Mouse (Mus musculus): ENCODE data around the gene Plekha6.
A peak's percentile ranks its signal among the peaks of the same experiment; 100 is the strongest.

DNA sequence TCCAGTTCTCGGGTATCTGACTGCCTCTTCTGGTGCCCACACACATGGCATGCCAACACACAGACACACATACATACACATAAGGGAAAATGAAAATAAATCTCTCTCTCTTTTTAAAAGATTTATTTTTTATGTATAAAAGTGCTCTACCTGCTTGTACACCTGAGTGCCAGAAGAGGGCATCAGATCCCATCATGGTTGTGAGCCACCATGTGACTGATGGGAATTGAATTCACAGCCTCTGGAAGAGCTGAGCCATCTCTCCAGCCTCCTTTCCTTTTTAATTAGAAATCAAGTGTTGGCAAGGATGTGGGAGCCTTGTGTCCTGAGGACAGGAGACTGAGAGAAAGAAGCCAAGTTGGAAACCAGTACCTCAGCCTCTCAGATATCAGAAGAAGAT is 153.1 kb downstream of the Plekha6 start:
- TF ChIP-seq CTCF (IDR thresholded peaks at IDR 0.05 in 2 of 3, conservative IDR thresholded peaks at IDR 0.05 in 1 of 3; ENCODE audit: control insufficient read depth in 1 of 3, insufficient read depth in 1 of 3, low read depth in 2 of 3, low read length in 3 of 3, poor library complexity in 1 of 3, severe bottlenecking in 1 of 3) (peak; percentile 33 to 59 (median 41); a peak in 5 of 6 replicates), POLR2A (IDR thresholded peaks at IDR 0.05; ENCODE audit: control insufficient read depth in 1 of 2, insufficient read depth in 1 of 2, low read depth in 1 of 2, low read length in 2 of 2, poor library complexity in 1 of 2) (no peak), ZNF384 (IDR thresholded peaks at IDR 0.05; ENCODE audit: low read depth, low read length) (no peak), CHD1 (IDR thresholded peaks at IDR 0.05; ENCODE audit: low read depth, low read length) (no peak), RAD21 (IDR thresholded peaks at IDR 0.05; ENCODE audit: low read depth, low read length) (peak; percentile 32), EP300 (IDR thresholded peaks at IDR 0.05; ENCODE audit: low read depth in 1 of 2, low read length in 2 of 2) (no peak), ZKSCAN1 (IDR thresholded peaks at IDR 0.05; ENCODE audit: low read depth, low read length) (no peak), POLR2AphosphoS2 (IDR thresholded peaks at IDR 0.05; ENCODE audit: low read length) (no peak)

All from MEL (cell line).